Mouse (Mus musculus) kidney, postnatal 4 days (tissue): ENCODE results near the gene 1810009A15Rik.
A peak's percentile ranks its signal among the peaks of the same experiment; 100 is the strongest.
"Not testable (repeated sequence)": the region's sequence is repeated elsewhere in the genome, so short reads cannot be mapped to it uniquely, and the experiment has no call there.

Experiments used
- DNase-seq, 2 experiments: peaks; one replicate each; pipeline ENCODE4 v3.0.0; 2021; ENCODE audit warnings: mixed read lengths in 2 of 2

The 1810009A15Rik gene

DNA sequence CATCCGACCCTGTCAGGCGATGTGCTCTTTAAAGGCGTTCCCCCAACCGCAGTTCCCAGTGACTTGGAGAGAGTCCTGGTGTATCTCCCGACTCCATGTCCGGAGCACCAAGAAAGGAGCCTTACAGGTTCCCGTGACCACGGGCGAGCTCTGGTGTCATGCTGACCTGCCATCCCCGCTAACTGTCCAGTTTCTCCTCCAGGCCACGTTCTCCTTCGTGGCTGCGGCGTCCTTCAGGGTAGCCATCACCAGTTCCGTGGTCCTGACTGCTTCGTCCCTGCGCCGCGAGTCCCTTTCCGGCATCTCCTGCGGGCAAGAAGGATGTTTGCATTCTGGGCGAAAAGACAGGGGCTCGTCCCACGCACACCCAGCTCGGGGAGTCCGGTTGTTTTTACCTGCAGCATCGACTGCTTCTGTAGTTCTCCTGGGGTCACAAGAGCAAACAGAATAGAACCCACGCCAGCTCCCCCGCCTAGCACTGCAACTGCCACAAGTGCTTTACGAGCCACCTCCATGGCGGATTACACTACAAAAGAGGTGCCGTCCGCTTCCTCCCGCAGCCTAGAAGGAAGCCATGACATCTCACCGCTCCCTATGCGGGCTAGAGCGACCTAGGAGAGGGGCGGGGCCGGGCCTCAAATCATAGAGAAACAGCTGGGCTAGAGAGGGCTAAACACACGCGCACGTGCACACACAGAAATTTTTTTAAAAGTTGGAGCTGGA, 8.2 kb upstream of the 1810009A15Rik start, which contains the start of gene Uqcc3:
TSS of gene Uqcc3 (minus strand) at position 613 of the 723 bp plus-strand sequence.
- DNase-seq = peak; percentile 90 to 95

DNA sequence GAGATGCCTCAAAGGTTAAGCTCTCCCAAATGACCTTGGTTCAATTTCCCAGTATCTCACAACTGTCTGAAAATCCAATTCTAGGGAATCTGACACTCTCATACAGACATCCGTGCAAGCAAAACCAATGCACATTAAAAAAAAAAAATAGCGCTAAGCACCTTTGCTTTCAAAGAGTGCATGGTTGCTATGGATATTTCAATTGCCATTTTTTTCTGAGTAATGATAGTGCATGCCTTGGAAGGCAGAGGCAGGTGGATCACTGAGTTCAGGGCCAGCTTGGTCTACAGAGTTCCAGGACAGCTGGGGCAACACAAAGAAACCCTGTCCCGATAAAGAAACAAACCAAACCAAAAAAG, 7.6 kb upstream of the 1810009A15Rik start:
- DNase-seq = no peak

DNA sequence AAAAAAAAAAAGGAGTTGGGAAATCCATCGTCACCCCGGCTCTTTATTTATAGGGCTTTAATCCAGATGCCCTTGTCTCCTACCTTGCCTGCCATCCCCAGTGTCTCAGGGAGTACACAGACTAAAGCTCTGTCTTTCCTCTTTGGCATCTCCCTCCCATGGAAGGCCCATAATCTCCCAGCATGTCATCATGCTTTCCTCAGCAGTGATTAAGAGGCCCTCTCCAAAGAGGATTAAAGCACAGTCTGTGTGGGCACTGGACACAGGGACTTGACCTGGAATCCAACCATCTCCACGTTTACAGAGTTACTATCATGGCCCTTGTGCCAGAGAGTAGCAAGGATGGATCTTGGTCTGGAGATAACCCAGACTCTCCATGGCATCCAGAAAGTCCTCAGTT, 5.0 kb upstream of the 1810009A15Rik start, which contains the start of the genes Lbhd1 and Gm49403:
TSS of gene Lbhd1 (plus strand) at position 117 of the 400 bp plus-strand sequence.
TSS of gene Gm49403 (plus strand) at position 315 of the 400 bp plus-strand sequence.
- DNase-seq = no peak

DNA sequence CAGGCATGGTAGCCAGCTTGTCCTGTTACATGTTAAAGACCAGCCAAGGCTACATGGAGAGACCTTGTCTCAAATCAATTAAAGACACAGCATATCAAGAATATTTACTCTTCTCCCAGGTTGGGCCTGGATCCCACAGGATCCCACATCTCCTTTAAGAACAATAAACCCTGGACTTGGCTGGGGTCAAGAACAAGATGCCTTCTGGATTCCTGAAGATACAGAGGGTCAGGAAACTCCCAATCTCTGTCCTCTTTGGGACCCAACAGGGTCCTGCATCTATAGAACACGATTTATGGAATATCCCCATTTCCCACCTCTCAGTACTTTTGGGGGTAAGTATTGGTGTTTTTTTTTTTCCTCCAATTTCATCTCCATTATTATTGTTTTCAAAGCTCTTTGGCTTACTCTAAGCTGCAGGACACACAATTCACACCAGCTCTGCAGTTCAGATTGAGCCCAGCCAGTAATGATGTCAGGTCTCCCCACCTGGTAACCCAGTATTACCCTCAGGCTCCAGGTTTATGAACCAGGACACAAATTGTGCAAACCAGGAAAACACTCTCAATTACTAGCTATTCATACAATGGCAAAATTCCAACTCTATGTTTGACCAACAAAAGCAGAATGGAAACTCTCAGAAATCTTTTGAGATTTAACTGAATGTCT, 1.6 kb upstream of the 1810009A15Rik start:
- no peak for DNase-seq

DNA sequence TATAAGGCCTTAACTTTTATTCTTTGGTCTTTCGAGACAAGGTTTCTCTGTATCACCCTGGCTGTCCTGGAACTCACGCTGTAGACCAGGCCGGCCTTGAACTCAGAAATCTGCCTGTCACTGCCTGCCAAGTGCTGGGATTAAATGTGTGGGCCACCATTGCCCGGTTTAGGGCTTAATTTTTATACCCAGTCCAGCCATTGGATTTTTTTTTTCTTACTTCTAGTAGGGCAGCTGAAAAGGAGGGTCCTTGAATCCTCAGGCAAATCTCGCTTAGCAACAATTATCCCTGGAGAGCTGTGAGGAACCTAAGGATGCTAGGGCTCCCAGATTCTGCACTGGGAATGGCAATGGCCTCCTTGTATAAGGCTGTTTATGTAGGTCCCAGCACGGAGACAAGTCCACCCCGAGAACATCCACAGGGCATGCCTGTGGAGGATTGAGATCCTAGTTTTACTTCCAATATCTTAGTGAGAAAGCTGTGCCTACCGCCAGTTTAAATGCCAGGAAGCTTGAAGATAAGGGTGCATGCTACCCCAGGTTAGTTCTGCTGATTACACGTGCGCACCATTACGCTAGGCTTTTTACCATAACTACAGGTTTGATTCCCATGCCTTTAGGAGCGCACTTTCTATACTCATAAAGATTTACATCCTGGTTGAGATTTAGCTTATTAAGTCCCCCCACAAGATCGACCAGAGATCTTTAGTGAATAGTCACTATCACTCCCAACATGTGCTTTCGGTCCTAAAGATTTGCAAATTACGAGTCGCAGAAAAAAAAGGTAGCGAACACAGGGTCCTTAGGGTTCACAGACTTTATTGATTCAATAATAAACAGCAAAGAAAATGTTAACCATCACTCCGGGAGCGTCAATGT, 829 bp upstream of the 1810009A15Rik start:
- DNase-seq = no peak

DNA sequence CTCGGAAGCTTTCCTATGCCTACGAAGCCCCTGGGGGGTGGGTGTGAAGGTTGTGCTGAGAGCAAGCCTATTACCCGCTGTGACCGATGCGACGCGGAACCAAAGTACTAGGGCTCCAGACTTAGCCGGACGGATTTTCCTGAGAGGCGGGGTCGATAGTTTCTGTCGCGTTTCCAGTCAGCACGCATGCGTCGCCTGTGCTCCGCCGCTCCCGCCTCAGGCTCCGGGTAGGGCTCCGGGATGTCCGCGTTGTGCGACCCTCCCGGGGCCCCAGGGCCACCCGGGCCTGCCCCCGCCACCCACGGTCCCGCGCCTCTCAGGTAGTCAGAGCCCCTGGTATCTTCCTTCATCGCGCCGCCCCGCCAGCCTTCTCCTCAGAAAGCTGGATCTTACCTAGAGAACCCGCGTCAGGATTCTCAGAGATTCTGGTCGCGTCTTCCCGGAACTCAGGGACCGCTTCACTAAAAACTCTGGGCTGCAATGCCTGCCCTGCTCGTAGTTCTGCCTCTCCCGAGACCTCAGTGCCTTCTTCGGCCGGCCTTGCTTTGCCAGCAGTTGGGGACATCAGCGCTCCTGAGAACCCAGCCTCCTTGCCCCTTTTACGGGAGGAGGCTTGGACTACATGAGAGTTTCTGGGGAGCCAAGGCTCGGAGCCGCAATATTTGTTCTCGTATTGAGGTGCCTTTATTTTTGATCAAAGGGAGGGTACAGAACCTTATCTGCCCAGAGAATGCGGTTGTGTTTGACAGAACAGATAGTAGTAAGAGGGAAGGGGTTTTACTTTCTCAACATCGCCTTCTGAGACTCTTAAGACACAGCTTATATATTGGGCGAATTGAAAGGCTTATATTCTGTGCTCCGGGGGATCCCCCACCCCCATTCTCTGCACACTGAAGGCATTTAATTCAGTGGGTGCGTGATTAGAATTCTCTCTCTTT, 4.4 kb downstream of the 1810009A15Rik start, which contains the start of gene Ints5:
TSS of gene Ints5 (plus strand) at position 177 of the 938 bp plus-strand sequence.
- peak; percentile 89 to 91 for DNase-seq

DNA sequence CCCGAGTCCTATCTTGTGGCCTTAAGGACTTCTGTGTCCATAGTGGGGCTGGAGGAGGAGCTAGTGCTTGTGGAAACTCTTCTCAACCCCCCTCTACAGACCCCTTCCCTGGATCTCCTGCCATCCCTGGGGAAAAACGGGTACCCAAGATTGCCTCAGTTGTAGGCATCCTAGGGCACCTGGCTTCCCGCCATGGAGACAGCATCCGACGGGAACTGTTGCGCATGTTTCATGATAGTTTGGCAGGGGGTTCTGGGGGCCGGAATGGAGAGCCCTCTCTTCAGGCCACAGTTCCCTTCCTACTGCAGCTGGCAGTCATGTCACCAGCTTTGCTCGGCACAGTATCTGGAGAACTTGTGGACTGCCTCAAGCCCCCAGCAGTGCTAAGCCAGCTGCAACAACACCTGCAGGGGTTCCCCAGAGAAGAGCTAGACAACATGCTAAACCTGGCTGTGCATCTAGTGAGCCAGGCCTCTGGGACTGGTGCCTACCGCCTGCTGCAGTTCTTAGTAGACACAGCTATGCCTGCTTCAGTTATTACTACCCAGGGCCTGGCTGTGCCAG, 6.8 kb downstream of the 1810009A15Rik start:
- no peak for DNase-seq

DNA sequence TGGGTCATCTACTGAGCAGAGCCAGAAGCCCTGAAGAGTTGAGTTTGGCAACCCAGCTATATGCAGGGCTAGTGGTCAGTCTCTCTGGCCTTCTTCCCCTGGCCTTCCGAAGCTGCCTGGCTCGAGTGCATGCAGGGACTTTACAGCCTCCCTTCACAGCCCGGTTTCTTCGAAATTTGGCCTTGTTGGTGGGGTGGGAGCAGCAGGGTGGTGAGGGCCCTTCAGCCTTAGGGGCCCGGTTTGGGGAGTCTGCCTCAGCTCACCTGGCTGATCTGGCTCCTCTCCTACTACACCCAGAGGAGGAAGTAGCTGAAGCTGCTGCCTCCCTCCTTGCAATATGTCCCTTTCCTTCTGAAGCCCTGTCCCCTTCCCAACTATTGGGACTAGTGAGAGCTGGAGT, 7.6 kb downstream of the 1810009A15Rik start:
- DNase-seq = not testable (repeated sequence)

DNA sequence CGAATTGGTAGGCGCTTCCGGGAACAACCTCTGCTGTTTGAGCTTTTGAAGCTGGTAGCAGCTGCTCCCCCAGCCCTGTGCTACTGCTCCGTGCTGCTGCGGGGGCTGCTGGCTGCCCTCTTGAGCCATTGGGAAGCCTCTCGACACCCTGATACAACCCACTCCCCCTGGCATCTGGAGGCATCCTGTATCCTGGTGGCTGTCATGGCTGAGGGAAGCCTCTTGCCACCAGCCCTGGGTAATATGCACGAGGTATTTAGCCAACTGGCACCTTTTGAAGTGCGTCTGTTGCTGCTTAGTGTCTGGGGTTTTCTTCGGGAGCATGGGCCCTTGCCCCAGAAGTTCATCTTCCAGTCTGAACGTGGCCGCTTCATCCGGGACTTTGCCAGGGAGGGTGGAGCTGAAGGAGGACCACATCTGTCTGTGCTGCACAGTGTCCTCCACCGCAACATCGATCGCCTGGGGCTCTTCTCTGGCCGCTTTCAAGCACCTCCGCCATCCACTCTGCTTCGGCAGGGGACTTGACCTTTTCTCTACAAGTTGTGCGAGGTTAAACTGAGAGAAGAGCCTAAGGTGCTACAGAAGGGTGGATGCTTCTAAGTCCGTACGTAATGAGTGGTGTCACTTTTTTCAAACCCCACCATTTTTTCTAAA, 8.7 kb downstream of the 1810009A15Rik start:
- DNase-seq = peak; percentile 70 to 77

DNA sequence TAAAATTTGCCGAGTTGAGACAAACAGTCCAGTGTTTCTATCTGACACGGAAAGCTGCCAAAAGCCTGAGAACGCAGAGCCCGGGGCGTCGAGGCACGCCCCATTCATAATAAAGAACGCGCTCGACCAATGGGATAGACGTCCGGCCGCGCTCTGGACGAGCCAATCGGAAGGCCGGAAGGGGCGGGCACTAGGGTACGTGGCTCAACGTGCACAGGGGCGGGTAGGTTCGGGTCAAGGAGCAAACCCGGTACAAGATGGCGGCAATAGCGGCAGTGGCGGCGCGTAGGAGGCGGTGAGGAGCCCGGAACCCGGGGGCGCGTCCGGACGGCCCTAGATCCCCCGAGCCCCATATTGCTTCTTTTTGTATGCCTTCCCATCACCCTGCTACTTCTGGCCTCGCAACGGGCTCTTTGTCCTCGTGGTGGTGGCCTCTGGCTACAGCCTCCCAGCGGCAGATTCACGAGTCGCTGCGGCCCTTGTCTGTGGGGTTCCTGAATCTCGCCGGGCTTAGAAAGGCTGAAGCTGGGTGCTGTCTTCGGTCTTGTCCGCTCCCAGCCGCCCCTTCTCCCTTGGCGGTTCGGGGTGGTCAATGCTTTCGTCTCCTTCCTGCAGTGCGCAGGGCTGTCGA, 9.3 kb downstream of the 1810009A15Rik start, which contains the start of gene Ganab:
TSS of gene Ganab (plus strand) at position 207 of the 631 bp plus-strand sequence.
- peak; percentile 95 to 98 for DNase-seq

DNA sequence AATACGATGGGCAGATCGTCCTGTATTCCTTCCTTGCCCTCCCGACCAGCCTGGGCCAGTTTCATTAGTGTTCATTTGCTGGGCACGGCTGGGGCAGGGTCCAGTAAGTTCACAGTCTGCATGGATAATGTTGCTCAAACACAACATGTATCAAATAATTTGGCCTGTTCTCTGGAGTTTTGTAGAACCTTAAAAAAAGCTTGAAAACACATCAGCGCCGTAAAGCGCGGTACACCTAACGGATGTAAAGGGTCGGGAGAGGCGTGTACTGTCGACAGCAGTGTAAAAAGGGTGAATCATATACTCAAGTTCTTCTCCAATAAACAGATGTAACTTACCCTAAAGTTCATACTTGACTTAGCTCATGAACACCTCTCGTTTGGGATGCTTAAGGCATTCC, 9.9 kb downstream of the 1810009A15Rik start:
- no peak for DNase-seq

DNA sequence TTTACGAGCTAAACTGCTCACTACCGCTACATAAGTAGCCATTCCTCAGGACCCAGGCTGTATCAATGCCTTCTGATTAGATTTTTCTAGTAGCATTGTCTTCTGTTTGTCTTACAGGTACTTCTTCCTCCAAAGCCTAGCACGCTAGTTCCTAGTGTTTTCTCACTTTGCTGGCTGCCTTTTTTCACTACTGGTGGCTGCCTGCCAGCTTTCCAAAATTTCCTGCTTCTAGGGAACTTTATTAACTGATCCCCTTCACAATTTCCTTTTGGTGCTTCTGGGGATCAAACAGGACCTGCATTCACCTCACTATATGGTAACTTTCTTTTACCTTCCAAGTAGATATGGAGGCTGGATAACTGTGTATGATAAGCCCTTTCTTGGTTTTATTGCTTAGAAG, 10.4 kb downstream of the 1810009A15Rik start:
- peak; percentile 36 to 45 for DNase-seq

DNA sequence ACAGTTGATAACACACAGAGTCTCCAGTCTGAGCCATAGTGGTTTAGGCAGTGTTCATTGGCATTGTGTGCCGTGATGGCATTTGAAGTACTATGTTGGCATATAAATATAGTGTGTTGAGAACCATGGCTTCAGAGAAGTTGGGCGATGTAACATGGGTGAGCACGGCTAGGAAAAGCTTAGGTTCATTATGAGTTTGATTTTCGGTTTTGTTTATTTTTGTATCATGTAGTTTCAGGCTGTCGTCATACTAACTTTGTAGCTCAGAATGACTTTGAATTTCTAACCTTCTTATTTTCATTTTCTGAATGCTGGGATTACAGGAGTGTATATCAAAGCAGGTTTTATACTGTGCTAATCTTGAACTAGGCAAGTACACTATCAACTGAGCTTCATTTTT, 14.8 kb downstream of the 1810009A15Rik start:
- DNase-seq = no peak

DNA sequence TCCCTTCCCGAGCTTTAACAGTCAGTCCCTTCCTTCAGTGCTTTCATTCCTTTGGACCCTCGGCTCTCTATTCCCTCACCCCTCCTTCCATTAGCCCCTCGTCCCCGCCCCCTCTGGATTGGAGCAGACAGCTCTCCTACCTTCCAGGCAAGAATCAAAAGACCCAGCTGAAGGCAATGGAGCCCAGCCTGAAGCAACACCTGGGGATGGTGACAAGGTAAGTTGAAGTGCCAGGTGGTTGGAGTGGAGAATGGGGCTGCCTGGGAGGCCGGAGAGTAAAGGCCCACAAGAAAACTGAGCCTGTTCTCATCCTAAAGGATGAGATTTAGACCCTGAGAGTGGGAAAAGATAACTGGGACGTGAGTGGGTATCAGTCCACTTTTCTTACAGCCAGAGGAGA, 19.9 kb downstream of the 1810009A15Rik start:
- no peak for DNase-seq

DNA sequence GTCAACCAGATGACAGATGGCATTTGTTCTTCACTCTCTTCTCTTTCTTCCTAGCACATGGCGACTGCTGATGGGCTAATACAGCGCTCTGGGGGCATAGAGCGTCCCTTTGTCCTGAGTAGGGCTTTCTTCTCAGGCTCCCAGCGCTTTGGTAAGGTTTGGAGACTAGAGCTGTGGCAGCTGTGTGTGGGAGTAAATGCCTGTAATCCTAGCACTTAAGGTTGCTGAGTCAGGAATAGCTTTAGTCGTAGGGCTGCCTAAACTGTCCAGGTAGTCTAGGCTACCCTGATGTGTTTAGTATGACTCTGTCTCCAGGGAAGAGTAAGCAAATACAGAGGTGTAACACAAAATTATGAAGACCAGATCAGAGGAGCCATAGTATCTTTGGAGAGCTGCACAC, 23.2 kb downstream of the 1810009A15Rik start:
- no peak for DNase-seq

DNA sequence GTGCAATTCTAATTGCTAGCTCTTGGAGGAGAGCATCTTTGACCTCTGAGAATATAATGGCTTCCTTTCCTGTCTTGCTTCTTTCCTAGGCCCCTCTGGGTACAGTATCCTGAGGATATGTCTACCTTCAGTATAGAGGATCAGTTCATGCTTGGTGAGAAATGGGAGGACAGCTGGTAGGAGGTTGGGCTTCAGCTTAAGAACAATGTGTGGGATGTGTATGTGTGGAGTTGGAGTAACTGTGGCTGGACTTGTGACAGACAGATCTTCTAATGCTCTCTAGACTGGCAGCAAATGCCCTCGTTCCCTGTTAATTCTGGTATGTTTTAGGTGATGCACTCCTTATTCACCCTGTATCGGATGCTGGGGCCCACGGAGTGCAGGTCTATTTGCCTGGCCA, 25.6 kb downstream of the 1810009A15Rik start:
- no peak for DNase-seq

DNA sequence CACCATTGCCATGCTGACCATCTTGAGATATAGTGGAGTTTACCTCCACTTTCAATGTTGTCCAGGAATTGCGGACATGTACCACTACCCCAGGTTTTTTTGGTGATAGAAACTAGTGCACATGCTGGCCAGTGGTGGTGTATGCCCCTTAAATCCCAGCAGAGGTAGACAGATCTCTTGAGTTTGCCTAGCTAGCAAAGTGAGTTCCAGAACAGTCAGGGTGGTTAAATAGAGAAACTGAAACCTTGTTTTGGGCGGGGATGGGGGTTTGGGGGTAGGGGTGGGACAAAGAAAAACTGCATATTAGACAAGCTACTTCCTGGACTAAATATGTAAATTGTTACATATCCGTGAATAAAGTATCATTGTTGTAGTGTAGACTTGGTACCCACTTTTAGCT, 30.3 kb downstream of the 1810009A15Rik start:
- DNase-seq = no peak

DNA sequence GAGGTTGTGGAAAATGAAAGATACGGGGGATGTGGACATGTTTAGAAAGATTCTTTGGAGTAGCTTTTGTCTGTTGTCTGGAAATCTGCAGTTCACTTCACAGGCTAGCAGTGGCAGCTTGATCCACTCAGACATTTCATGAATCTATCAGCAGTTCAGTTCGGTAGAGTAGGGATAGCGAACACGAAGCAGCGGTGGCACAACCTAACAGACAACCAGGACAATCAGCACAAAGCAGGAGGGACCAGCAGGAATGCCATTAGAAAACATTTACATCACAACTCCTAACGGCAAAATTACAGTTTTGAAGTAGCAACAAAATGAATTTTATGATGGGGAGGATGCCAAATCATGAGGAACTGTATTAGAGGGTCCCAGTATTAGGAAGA, 31.0 kb downstream of the 1810009A15Rik start:
- peak in 1 of 2 experiments; percentile 25 for DNase-seq

DNA sequence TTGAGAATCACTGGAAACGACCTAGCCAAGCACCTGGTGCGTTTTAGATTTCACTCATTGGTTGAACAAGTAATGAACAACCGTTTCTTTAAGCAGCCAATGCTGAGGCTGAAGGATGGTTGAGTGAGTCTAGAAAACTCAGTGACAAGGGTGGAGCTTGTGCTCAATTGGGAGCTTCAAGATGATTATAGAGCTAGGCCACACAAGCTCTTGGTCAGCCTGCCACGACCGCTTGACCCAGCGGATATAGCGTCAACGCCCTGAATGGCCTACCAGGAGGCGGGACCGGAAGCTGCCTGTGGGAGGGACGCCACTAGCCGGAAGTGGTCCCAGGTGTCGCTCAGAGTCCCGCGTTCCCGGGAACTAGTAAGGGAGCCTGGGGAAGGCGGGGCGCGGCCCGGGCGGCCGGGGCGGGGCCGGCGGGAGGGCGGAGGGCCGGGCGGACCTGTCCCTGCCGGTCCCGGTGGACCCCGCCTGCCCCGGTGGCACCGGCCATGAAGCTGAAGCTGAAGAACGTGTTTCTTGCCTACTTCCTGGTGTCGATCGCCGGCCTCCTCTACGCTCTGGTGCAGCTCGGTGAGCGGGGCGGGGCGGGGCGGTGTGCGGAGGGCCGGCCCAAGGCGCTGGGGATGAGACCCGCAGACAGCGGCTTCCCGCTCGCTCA, 31.6 kb downstream of the 1810009A15Rik start, which contains the start of gene B3gat3:
TSS of gene B3gat3 (plus strand) at position 302 of the 664 bp plus-strand sequence.
- peak; percentile 97 to 98 for DNase-seq

DNA sequence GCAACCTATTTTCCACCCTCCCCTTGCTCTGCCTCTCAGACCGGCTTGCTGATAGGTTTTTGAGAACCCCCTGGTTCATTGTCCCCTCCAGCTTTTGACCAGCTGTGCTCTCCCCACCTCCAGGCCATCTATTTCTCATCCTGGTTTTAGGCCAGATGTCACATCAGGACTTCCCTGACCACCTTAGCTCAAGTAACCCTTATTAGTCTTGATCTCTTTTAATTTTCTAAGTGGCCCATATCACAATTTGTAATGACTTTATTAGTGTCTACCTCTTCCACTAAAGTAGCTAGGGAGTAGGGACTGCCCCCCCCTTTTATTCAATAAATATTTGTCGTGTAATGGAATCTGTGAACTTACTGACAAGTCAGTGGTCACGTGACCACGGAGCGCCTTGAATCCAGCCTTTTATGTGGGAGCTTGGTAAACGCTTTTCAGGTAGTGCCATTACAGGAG, 32.2 kb downstream of the 1810009A15Rik start:
- DNase-seq = peak; percentile 41 to 66
